Mouse (Mus musculus): ENCODE results near the gene Armc7.

GRCm38 (mm10) chr11:115481553-115482259, 6.2 kb downstream of the Armc7 start:
- no peak for TF ChIP-seq GATA1 (IDR thresholded peaks at IDR 0.05; ENCODE audit: low read length)
- no peak for TF ChIP-seq TAL1 (IDR thresholded peaks at IDR 0.05; ENCODE audit: low read length)
